In genomic region chr4:135205711-135206600, GRCm38 (mm10) we compare ENCODE assay signal across 8 mouse cellular contexts.
DNase-seq lines count a peak whose midpoint lies in the region; ATAC-seq and TF ChIP-seq lines count a peak whose summit lies in the region.

No protein-coding gene starts in this region.

- peak; percentile 79 for ATAC-seq in forebrain, embryonic 14.5 days
- ATAC-seq in neural tube, embryonic 15.5 days (ENCODE audit: low FRiP score): no peak

- peak; percentile 83 for DNase-seq in c-Kit-positive CD71-positive TER-119-negative erythroid progenitor cells, embryonic 14.5 days (ENCODE audit: low read depth)
- DNase-seq in forebrain, embryonic 14.5 days (ENCODE audit: low spot score): peak; percentile 88
- peak; percentile 67 for DNase-seq in heart, postnatal 25 days (ENCODE audit: low spot score)
- DNase-seq in layer of hippocampus, adult 11-12 months (ENCODE audit: low spot score): peak; percentile 78
- DNase-seq in lung, adult 18-20 months: peak; percentile 86 to 88
- DNase-seq in testis, postnatal 14 days (ENCODE audit: low spot score): peak; percentile 81

- H3K9me3 ChIP-seq in E14TG2a.4 (ENCODE audit: low read length): no peaks in the 10 kb centered on the region
- no peaks in the 10 kb centered on the region for H3K9me3 ChIP-seq in forebrain, embryonic 14.5 days (replicated peaks; ENCODE audit: control insufficient read depth, low read length)
- H3K9me3 ChIP-seq in neural tube, embryonic 15.5 days (replicated peaks): no peaks in the 10 kb centered on the region

- H3K4me3 ChIP-seq in E14TG2a.4 (replicated peaks; ENCODE audit: low read length): peak overlapping the region; percentile 79
- H3K4me3 ChIP-seq in forebrain, embryonic 14.5 days (ENCODE audit: low read depth, low read length): peak overlapping the region; percentile 25
- peak overlapping the region; percentile 41 for H3K4me3 ChIP-seq in neural tube, embryonic 15.5 days (replicated peaks)

- peak overlapping the region; percentile 67 for H3K4me2 ChIP-seq in forebrain, embryonic 14.5 days (ENCODE audit: low read length)
- H3K4me2 ChIP-seq in neural tube, embryonic 15.5 days: peak overlapping the region; percentile 91

- peaks cover 22% of the 10 kb centered on the region for H3K4me1 ChIP-seq in E14TG2a.4 (replicated peaks; ENCODE audit: low read depth, low read length)
- H3K4me1 ChIP-seq in forebrain, embryonic 14.5 days (ENCODE audit: control insufficient read depth, insufficient read depth, low read length): peaks cover 7% of the 10 kb centered on the region
- peaks cover 23% of the 10 kb centered on the region for H3K4me1 ChIP-seq in neural tube, embryonic 15.5 days

- H3K9ac ChIP-seq in forebrain, embryonic 14.5 days (ENCODE audit: low read length): peak overlapping the region; percentile 49; the same call in 1 of the 2 replicates
- no peak overlapping the region for H3K9ac ChIP-seq in neural tube, embryonic 15.5 days (replicated peaks)

- peaks cover 5% of the 10 kb centered on the region; the same call in 1 of the 2 replicates for H3K36me3 ChIP-seq in E14TG2a.4 (ENCODE audit: insufficient read depth, low read length)
- H3K36me3 ChIP-seq in forebrain, embryonic 14.5 days (ENCODE audit: control insufficient read depth, insufficient read depth, low read length): no peaks in the 10 kb centered on the region
- no peaks in the 10 kb centered on the region for H3K36me3 ChIP-seq in neural tube, embryonic 15.5 days

- H3K27me3 ChIP-seq in E14TG2a.4 (ENCODE audit: insufficient read depth, low read length): peaks cover 49% of the 10 kb centered on the region
- H3K27me3 ChIP-seq in forebrain, embryonic 14.5 days (replicated peaks; ENCODE audit: control insufficient read depth, insufficient read depth, low read length): peaks cover 15% of the 10 kb centered on the region; the same call in 1 of the 2 replicates
- peaks cover 38% of the 10 kb centered on the region for H3K27me3 ChIP-seq in neural tube, embryonic 15.5 days (replicated peaks)

- WGBS in forebrain, embryonic 14.5 days: 3% methylated on average over 47 of the region's 47 CpGs
- 2% methylated on average over 47 of the region's 47 CpGs for WGBS in neural tube, embryonic 15.5 days

- intact Hi-C loops in heart, postnatal 25 days (cut with DNase I): loop anchor here (1.0 to 2.0 kb wide), 3 partner anchors 140 to 262 kb away; no protein-coding TSS in a partner anchor

- TF ChIP-seq CTCF in E14TG2a.4 (conservative IDR thresholded peaks at IDR 0.05; ENCODE audit: low read length): peak; percentile 67

- no peak overlapping the region for H3K27ac ChIP-seq in forebrain, embryonic 14.5 days (ENCODE audit: low read depth, low read length)
- no peak overlapping the region for H3K27ac ChIP-seq in neural tube, embryonic 15.5 days (replicated peaks)

Comparison
In these comparisons a context has a peak if more than half of its experiments do, and no peak if none do; other contexts are left out.
1. H3K4me3 ChIP-seq: peak in every context shown above with its lines; median percentile 79 in E14TG2a.4; 41 in neural tube, embryonic 15.5 days; 25 in forebrain, embryonic 14.5 days.